Mouse (Mus musculus) T-helper 17 cell (primary cell): ENCODE results near the gene Gm10717.
"Not testable (repeated sequence)": the region's sequence is repeated elsewhere in the genome, so short reads cannot be mapped to it uniquely, and the experiment has no call there.

Experiments used
- in situ Hi-C, 2 experiments: fragments of 300-600 bp; cut with MboI, MseI; formaldehyde crosslinking; loops; 1 replicate in 1 of 2; 2 replicates in 1 of 2; pipeline ENCODE4 v1.15.1; 2025; ENCODE audit warnings: high pct_unique_total_duplicates in 2 of 2

Gene Gm10717

GRCm38 (mm10) chr9:3023985-3024648 lies 1.1 kb upstream of the Gm10717 start:
- in situ Hi-C loops, result not testable (repeated sequence)

DNA sequence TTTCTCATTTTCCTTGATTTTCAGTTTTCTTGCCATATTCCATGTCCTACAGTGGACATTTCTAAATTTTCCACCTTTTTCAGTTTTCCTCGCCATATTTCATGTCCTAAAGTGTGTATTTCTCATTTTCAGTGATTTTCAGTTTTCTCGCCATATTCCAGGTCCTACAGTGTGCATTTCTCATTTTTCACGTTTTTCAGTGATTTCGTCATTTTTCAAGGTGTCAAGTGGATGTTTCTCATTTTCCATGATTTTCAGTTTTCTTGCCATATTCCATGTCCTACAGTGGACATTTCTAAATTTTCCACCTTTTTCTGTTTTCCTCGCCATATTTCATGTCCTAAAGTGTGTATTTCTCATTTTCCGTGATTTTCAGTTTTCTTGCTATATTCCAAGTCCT lies 436 bp downstream of the Gm10717 start:
- in situ Hi-C loops, result loop anchor here in 1 of 2 experiments (5.0 kb wide), 1 partner anchor 87 kb away; no protein-coding TSS in a partner anchor

- in situ Hi-C loops, result loop anchor here in 1 of 2 experiments (5.0 kb wide), 1 partner anchor 86 kb away; no protein-coding TSS in a partner anchor
These were observed 919 bp downstream of the Gm10717 start for GRCm38 (mm10) chr9:3026136-3026535.

DNA sequence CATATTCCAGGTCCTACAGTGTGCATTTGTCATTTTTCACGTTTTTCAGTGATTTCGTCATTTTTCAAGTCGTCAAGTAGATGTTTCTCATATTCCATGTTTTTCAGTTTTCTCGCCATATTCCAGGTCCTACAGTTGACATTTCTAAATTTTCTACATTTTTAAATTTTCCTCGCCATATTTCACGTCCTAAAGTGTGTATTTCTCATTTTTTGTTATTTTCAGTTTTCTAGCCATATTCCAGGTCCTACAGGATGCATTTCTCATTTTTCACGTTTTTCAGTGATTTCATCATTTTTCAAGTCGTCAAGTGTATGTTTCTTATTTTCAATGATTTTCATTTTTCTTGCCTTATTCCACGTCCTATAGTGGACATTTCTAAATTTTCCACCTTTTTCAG lies 1.5 kb downstream of the Gm10717 start:
- in situ Hi-C loops, result loop anchor here in 1 of 2 experiments (5.0 kb wide), 1 partner anchor 86 kb away; no protein-coding TSS in a partner anchor

DNA sequence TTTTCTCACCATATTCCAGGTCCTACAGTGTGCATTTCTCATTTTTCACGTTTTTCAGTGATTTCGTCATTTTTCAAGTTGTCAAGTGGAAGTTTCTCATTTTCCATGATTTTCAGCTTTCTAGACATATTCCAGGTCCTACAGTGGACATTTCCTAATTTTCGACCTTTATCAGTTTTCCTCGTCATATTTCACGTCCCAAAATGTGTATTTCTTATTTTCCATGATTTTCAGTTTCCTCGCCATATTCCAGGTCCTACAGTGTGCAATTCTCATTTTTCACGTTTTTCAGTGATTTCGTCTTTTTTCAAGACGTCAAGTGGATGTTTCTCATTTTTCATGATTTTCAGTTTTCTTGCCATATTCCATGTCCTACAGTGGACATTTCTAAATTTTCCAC lies 2.0 kb downstream of the Gm10717 start:
- in situ Hi-C loops, result loop anchor here in 1 of 2 experiments (5.0 kb wide), 1 partner anchor 85 kb away; no protein-coding TSS in a partner anchor

DNA sequence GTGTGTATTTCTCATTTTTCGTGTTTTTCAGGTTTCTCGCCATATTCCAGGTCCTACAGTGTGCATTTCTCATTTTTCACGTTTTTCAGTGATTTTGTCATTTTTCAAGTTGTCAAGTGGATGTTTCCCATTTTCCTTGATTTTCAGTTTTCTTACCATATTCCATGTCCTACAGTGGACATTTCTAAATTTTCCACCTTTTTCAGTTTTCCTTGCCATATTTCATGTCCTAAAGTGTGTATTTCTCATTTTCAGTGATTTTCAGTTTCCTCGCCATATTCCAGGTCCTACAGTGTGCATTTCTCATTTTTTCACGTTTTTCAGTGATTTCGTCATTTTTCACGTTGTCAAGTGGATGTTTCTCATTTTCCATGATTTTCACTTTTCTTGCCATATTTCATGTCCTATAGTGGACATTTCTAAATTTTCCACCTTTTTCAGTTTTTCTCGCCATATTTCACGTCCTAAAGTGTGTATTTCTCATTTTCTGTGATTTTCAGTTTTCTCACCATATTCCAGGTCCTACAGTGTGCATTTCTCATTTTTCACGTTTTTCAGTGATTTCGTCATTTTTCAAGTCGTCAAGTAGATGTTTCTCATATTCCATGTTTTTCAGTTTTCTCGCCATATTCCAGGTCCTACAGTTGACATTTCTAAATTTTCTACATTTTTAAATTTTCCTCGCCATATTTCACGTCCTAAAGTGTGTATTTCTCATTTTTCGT lies 4.2 kb downstream of the Gm10717 start:
- in situ Hi-C loops, result loop anchor here in 1 of 2 experiments (5.0 kb wide), 1 partner anchor 83 kb away; no protein-coding TSS in a partner anchor

- in situ Hi-C loops, result not testable (repeated sequence)
These were observed 5.6 kb downstream of the Gm10717 start for GRCm38 (mm10) chr9:3030677-3031318.

DNA sequence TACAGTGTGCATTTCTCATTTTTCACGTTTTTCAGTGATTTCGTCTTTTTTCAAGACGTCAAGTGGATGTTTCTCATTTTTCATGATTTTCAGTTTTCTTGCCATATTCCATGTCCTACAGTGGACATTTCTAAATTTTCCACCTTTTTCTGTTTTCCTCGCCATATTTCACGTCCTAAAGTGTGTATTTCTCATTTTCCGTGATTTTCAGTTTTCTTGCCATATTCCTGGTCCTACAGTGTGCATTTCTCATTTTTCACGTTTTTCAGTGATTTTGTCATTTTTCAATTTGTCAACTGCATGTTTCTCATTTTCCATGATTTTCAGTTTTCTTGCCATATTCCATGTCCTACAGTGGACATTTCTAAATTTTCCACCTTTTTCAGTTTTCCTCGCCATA lies 9.1 kb downstream of the Gm10717 start, which contains the start of gene Gm17535:
Gene Gm17535 (plus strand): TSS at position 301 of the 400 bp plus-strand sequence.
- in situ Hi-C loops, result not testable (repeated sequence)

GRCm38 (mm10) chr9:3036577-3036976 lies 11.4 kb downstream of the Gm10717 start, which contains the start of gene Gm10715:
TSS of gene Gm10715 (plus strand) at chr9:3036877.
- in situ Hi-C loops, result not testable (repeated sequence)

DNA sequence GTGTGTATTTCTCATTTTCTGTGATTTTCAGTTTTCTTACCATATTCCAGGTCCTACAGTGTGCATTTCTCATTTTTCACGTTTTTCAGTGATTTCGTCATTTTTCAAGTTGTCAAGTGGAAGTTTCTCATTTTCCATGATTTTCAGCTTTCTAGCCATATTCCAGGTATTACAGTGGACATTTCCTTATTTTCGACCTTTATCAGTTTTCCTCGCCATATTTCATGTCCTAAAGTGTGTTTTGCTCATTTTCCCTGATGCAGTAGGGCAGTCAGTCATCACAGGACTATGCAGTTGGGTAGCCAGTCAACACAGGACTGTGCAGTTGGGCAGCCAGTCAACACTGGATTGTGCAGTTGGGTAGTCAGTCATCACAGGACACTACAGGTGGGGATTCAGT lies 12.9 kb downstream of the Gm10717 start:
- in situ Hi-C loops, result not testable (repeated sequence)
